Mouse (Mus musculus) lung, adult 18-20 months (tissue): Measurements from ENCODE around the gene Abcf2.
"Not testable (repeated sequence)": the region's sequence is repeated elsewhere in the genome, so short reads cannot be mapped to it uniquely, and the experiment has no call there.

Experiments
- DNase-seq, 2 experiments: peaks; one replicate each; pipeline ENCODE4 v3.0.0; 2022; ENCODE audit warnings: mixed read lengths in 2 of 2

Abcf2 gene

GRCm38 (mm10) chr5:24586106-24586505, 8.8 kb upstream of the Abcf2 start:
- DNase-seq = no peak

GRCm38 (mm10) chr5:24578109-24578963, 1.1 kb upstream of the Abcf2 start:
- DNase-seq = no peak

GRCm38 (mm10) chr5:24576801-24577182, 475 bp downstream of the Abcf2 start:
- no peak for DNase-seq

GRCm38 (mm10) chr5:24575948-24576347, 1.3 kb downstream of the Abcf2 start:
- no peak for DNase-seq

GRCm38 (mm10) chr5:24556709-24557108, 20.6 kb downstream of the Abcf2 start, which contains the start of gene 4931409K22Rik:
TSS of gene 4931409K22Rik (minus strand) at chr5:24556809.
- DNase-seq = no peak

- DNase-seq = not testable (repeated sequence)
Observed at GRCm38 (mm10) chr5:24555335-24555734, 21.9 kb downstream of the Abcf2 start.

- DNase-seq = no peak
Observed at GRCm38 (mm10) chr5:24553621-24554244, 23.5 kb downstream of the Abcf2 start.

GRCm38 (mm10) chr5:24551317-24551688, 26.0 kb downstream of the Abcf2 start:
- no peak for DNase-seq

GRCm38 (mm10) chr5:24550598-24551316, 26.5 kb downstream of the Abcf2 start:
- no peak for DNase-seq

- DNase-seq = no peak
Observed at GRCm38 (mm10) chr5:24542643-24543042, 34.6 kb downstream of the Abcf2 start.

GRCm38 (mm10) chr5:24541144-24541569, 36.1 kb downstream of the Abcf2 start:
- no peak for DNase-seq

GRCm38 (mm10) chr5:24540387-24541143, 36.7 kb downstream of the Abcf2 start, which contains the start of gene Asb10:
TSS of gene Asb10 (minus strand) at chr5:24540978.
- peak; percentile 38 to 51 for DNase-seq

GRCm38 (mm10) chr5:24539571-24540296, 37.5 kb downstream of the Abcf2 start:
- no peak for DNase-seq

- DNase-seq = no peak
Observed at GRCm38 (mm10) chr5:24537618-24538017, 39.6 kb downstream of the Abcf2 start.

- DNase-seq = no peak
Observed at GRCm38 (mm10) chr5:24536511-24536910, 40.8 kb downstream of the Abcf2 start.

GRCm38 (mm10) chr5:24535731-24536130, 41.5 kb downstream of the Abcf2 start:
- DNase-seq = peak; percentile 33 to 47

- DNase-seq = no peak
Observed at GRCm38 (mm10) chr5:24534292-24534691, 43.0 kb downstream of the Abcf2 start.

- DNase-seq = no peak
Observed at GRCm38 (mm10) chr5:24533391-24533790, 43.9 kb downstream of the Abcf2 start.

- DNase-seq = peak; percentile 87 to 90
Observed at GRCm38 (mm10) chr5:24530042-24530689, 47.1 kb downstream of the Abcf2 start.

- DNase-seq = no peak
Observed at GRCm38 (mm10) chr5:24527780-24528179, 49.5 kb downstream of the Abcf2 start.

GRCm38 (mm10) chr5:24526889-24527230, 50.4 kb downstream of the Abcf2 start, which contains the start of gene Gbx1:
TSS of gene Gbx1 (minus strand) at chr5:24527202.
- no peak for DNase-seq
